8 mouse cellular contexts compared by ENCODE assay signal in the genomic region with DNA sequence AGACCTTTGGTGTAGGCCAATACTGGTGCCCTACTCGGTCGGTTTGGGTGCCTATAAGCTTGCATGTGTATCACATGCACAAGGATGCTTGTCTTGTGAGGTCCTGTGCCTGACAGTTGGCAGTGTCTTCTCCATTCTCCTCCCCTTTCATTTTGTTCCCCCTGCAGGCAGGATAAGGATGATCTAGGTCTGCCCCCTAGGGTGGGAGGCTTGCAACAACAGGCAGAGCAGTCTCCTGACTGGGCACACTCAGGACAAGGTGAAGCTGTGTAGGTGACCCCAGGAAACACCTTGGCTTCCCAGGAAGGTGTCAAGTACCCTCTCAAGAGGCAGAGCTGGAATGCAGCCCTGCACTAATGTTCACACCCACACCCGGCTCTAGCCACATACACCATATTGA. TPM values are rescaled to one million over a fixed set of nuclear protein-coding genes. Genes with fewer than 3 reads are reported as not detected.
DNase-seq lines count a peak whose midpoint lies in the region; ATAC-seq lines count a peak whose summit lies in the region.

No protein-coding gene starts in this region.

- no peak; the same call in 1 of the 2 replicates for ATAC-seq in embryonic facial prominence, embryonic 11.5 days (replicated peaks; ENCODE audit: insufficient number of reproducible peaks, low FRiP score, low TSS enrichment, low read depth)
- ATAC-seq in heart, embryonic 12.5 days (ENCODE audit: insufficient number of reproducible peaks, low FRiP score): 0 out of 2 replicates have a peak, but pooled peaks have one; percentile 31
- peak; percentile 82; the same call in 1 of the 2 replicates for ATAC-seq in lung, embryonic 15.5 days (ENCODE audit: borderline replicate concordance, extremely low read depth, low FRiP score, low TSS enrichment)

- peak; percentile 74 for DNase-seq in ES-CJ7 (ENCODE audit: low read depth, low spot score)
- peak; percentile 85 for DNase-seq in adrenal gland, postnatal 14 days
- DNase-seq in embryonic facial prominence, embryonic 11.5 days (ENCODE audit: low spot score): peak; percentile 60
- DNase-seq in kidney, postnatal 25 days: peak; percentile 65 to 76
- DNase-seq in retina, embryonic 14.5 days (ENCODE audit: low spot score): peak; percentile 53
- DNase-seq in thymus, postnatal 36 days: peak; percentile 45 to 50

- H3K4me3 ChIP-seq in embryonic facial prominence, embryonic 11.5 days (ENCODE audit: low read depth, low read length): no peak overlapping the region
- no peak overlapping the region for H3K4me3 ChIP-seq in heart, embryonic 12.5 days
- H3K4me3 ChIP-seq in lung, embryonic 15.5 days: no peak overlapping the region

- H3K27me3 ChIP-seq in embryonic facial prominence, embryonic 11.5 days (ENCODE audit: control insufficient read depth, insufficient read depth, low read length): no peaks in the 10 kb centered on the region
- H3K27me3 ChIP-seq in heart, embryonic 12.5 days (replicated peaks): no peaks in the 10 kb centered on the region
- H3K27me3 ChIP-seq in lung, embryonic 15.5 days: no peaks in the 10 kb centered on the region

- H3K36me3 ChIP-seq in embryonic facial prominence, embryonic 11.5 days (replicated peaks; ENCODE audit: control insufficient read depth, insufficient read depth, low read depth, low read length): no peaks in the 10 kb centered on the region
- H3K36me3 ChIP-seq in heart, embryonic 12.5 days: peaks cover 16% of the 10 kb centered on the region
- H3K36me3 ChIP-seq in lung, embryonic 15.5 days: peaks cover 17% of the 10 kb centered on the region; the same call in 1 of the 2 replicates

- no peak overlapping the region for H3K27ac ChIP-seq in embryonic facial prominence, embryonic 11.5 days (replicated peaks; ENCODE audit: low read depth, low read length)
- no peak overlapping the region for H3K27ac ChIP-seq in heart, embryonic 12.5 days (ENCODE audit: poor library complexity, severe bottlenecking)
- no peak overlapping the region for H3K27ac ChIP-seq in lung, embryonic 15.5 days

- 83% methylated on average over 3 of the region's 3 CpGs for WGBS in embryonic facial prominence, embryonic 11.5 days
- 52% methylated on average over 3 of the region's 3 CpGs for WGBS in heart, embryonic 12.5 days
- WGBS in lung, embryonic 15.5 days: 47% methylated on average over 3 of the region's 3 CpGs

- no peak overlapping the region for H3K4me2 ChIP-seq in embryonic facial prominence, embryonic 11.5 days (ENCODE audit: low read depth, low read length)
- H3K4me2 ChIP-seq in heart, embryonic 12.5 days: no peak overlapping the region
- no peak overlapping the region for H3K4me2 ChIP-seq in lung, embryonic 15.5 days

- no peak overlapping the region for H3K9ac ChIP-seq in embryonic facial prominence, embryonic 11.5 days (replicated peaks; ENCODE audit: low read length)
- H3K9ac ChIP-seq in heart, embryonic 12.5 days: no peak overlapping the region
- H3K9ac ChIP-seq in lung, embryonic 15.5 days: no peak overlapping the region

- no peaks in the 10 kb centered on the region for H3K9me3 ChIP-seq in embryonic facial prominence, embryonic 11.5 days (replicated peaks; ENCODE audit: control insufficient read depth, low read length)
- H3K9me3 ChIP-seq in heart, embryonic 12.5 days (replicated peaks): no peaks in the 10 kb centered on the region
- H3K9me3 ChIP-seq in lung, embryonic 15.5 days: no peaks in the 10 kb centered on the region

- no peaks in the 10 kb centered on the region for H3K4me1 ChIP-seq in embryonic facial prominence, embryonic 11.5 days (ENCODE audit: control insufficient read depth, insufficient read depth, low read length)
- H3K4me1 ChIP-seq in heart, embryonic 12.5 days (replicated peaks): peaks cover 28% of the 10 kb centered on the region
- no peaks in the 10 kb centered on the region for H3K4me1 ChIP-seq in lung, embryonic 15.5 days

RNA-seq across cellular contexts. Expression of a gene that starts 24.3 kb away (rescaled TPM):
- 67.3 and 69.4 TPM in 2 replicates for total RNA-seq in adrenal gland, postnatal 14 days (2021)
- 104 and 109 TPM in 2 replicates for polyA plus RNA-seq in embryonic facial prominence, embryonic 11.5 days (2014; fragmentation: Nextera tagmentation; extraction: Ambion mirVana)
- 68.1 and 73.1 TPM in 2 replicates for polyA plus RNA-seq in heart, embryonic 12.5 days (2016; fragmentation: Nextera tagmentation; extraction: Ambion mirVana)
- polyA plus RNA-seq in lung, embryonic 15.5 days (2015; fragmentation: Nextera tagmentation; extraction: Ambion mirVana): 75.2 and 76.8 TPM in 2 replicates

RNA-seq across cellular contexts. Expression of a gene that starts 27.7 kb away (rescaled TPM):
- 42.6 and 45.8 TPM in 2 replicates for total RNA-seq in adrenal gland, postnatal 14 days (2021)
- polyA plus RNA-seq in embryonic facial prominence, embryonic 11.5 days (2014; fragmentation: Nextera tagmentation; extraction: Ambion mirVana): 45.3 and 45.5 TPM in 2 replicates
- 47.2 and 51.8 TPM in 2 replicates for polyA plus RNA-seq in heart, embryonic 12.5 days (2016; fragmentation: Nextera tagmentation; extraction: Ambion mirVana)
- 46.6 and 50.9 TPM in 2 replicates for polyA plus RNA-seq in lung, embryonic 15.5 days (2015; fragmentation: Nextera tagmentation; extraction: Ambion mirVana)

RNA-seq across cellular contexts. Expression of a gene that starts 41.5 kb away (rescaled TPM):
- total RNA-seq in adrenal gland, postnatal 14 days (2021): 9.9 and 12.2 TPM in 2 replicates
- 24.6 and 25.6 TPM in 2 replicates for polyA plus RNA-seq in embryonic facial prominence, embryonic 11.5 days (2014; fragmentation: Nextera tagmentation; extraction: Ambion mirVana)
- polyA plus RNA-seq in heart, embryonic 12.5 days (2016; fragmentation: Nextera tagmentation; extraction: Ambion mirVana): 48.1 and 50.0 TPM in 2 replicates
- polyA plus RNA-seq in lung, embryonic 15.5 days (2015; fragmentation: Nextera tagmentation; extraction: Ambion mirVana): 87.3 and 89.9 TPM in 2 replicates
